Comparison of ENCODE assay signal across 8 mouse cellular contexts in the genomic region with DNA sequence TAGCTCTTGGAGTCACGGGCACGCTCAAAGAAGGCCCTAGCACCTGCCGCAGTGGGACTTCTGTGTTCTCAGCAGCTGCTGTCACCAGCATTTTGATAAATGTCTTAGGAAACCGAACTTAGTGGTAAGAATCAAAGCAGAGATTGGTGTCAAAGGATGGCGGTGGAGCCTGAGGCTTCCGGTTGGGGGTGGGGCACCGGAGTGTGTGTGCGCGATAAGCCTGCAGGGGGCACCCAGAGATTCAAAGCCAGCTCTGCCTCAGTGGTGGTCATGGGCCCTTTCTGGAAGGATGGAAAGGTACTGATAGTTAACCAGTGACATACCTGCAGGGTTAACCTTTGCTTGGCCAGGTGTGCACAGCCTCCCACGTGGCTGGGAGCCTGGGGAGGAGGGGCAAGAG. TPM values are rescaled to one million over a fixed set of nuclear protein-coding genes. Genes with fewer than 3 reads are reported as not detected.
DNase-seq lines count a peak whose midpoint lies in the region; ATAC-seq and TF ChIP-seq lines count a peak whose summit lies in the region.

No protein-coding gene starts in this region.

- H3K9me3 ChIP-seq in heart, embryonic 10.5 days: no peaks in the 10 kb centered on the region
- H3K9me3 ChIP-seq in ES-E14 (ENCODE audit: control insufficient read depth, insufficient read depth, low read depth, low read length): no peaks in the 10 kb centered on the region
- H3K9me3 ChIP-seq in forebrain, embryonic 12.5 days: no peaks in the 10 kb centered on the region
- no peaks in the 10 kb centered on the region for H3K9me3 ChIP-seq in midbrain, embryonic 10.5 days (replicated peaks)

- DNase-seq in heart, embryonic 10.5 days (ENCODE audit: low spot score): no peak
- DNase-seq in heart, adult 9 months (ENCODE audit: low spot score in 2 of 2): no peak
- DNase-seq in ES-E14 (ENCODE audit: low read depth, low spot score): peak; percentile 44
- peak; percentile 55 for DNase-seq in kidney, postnatal 10 days
- DNase-seq in midbrain, embryonic 10.5 days (ENCODE audit: low spot score): peak; percentile 34
- peak; percentile 78 to 84 for DNase-seq in thymus, postnatal 10 days (ENCODE audit: low spot score in 2 of 2)
- no peak for DNase-seq in frontal cortex, postnatal 14 days (ENCODE audit: low spot score in 2 of 2)

- no peaks in the 10 kb centered on the region for H3K27me3 ChIP-seq in heart, embryonic 10.5 days (ENCODE audit: insufficient read depth, poor library complexity, severe bottlenecking)
- no peaks in the 10 kb centered on the region for H3K27me3 ChIP-seq in forebrain, embryonic 12.5 days
- no peaks in the 10 kb centered on the region for H3K27me3 ChIP-seq in midbrain, embryonic 10.5 days (ENCODE audit: low read depth, poor library complexity, severe bottlenecking)

- WGBS in heart, embryonic 10.5 days: 16% methylated on average over 10 of the region's 10 CpGs
- WGBS in forebrain, embryonic 12.5 days: 27% methylated on average over 10 of the region's 10 CpGs
- WGBS in midbrain, embryonic 10.5 days: 22% methylated on average over 10 of the region's 10 CpGs

- peaks cover 35% of the 10 kb centered on the region for H3K4me1 ChIP-seq in heart, embryonic 10.5 days
- H3K4me1 ChIP-seq in ES-E14 (ENCODE audit: control insufficient read depth in 2 of 2, insufficient read depth in 2 of 2, low read length in 2 of 2, poor library complexity in 1 of 2): peaks cover 0 to 16% of the 10 kb centered on the region in 2 experiments; a peak in 2 of 4 replicates
- H3K4me1 ChIP-seq in forebrain, embryonic 12.5 days: peaks cover 9% of the 10 kb centered on the region; the same call in 1 of the 2 replicates
- H3K4me1 ChIP-seq in midbrain, embryonic 10.5 days: peaks cover 12% of the 10 kb centered on the region

- peak overlapping the region; percentile 62 for H3K27ac ChIP-seq in heart, embryonic 10.5 days
- peak overlapping the region; percentile 48 for H3K27ac ChIP-seq in ES-E14 (ENCODE audit: insufficient read depth, low read depth, low read length, poor library complexity, severe bottlenecking)
- no peak overlapping the region for H3K27ac ChIP-seq in forebrain, embryonic 12.5 days
- H3K27ac ChIP-seq in midbrain, embryonic 10.5 days (replicated peaks): peak overlapping the region; percentile 42; the same call in 1 of the 2 replicates

- ATAC-seq in forebrain, embryonic 12.5 days (ENCODE audit: low FRiP score): 0 out of 2 replicates have a peak, but pooled peaks have one; percentile 60

- H3K36me3 ChIP-seq in heart, embryonic 10.5 days: peaks cover 13% of the 10 kb centered on the region
- H3K36me3 ChIP-seq in ES-E14 (ENCODE audit: control insufficient read depth, insufficient read depth, low read length, poor library complexity, severe bottlenecking): peaks cover 7% of the 10 kb centered on the region
- H3K36me3 ChIP-seq in forebrain, embryonic 12.5 days (replicated peaks): peaks cover 8% of the 10 kb centered on the region; the same call in 1 of the 2 replicates
- peaks cover 10% of the 10 kb centered on the region for H3K36me3 ChIP-seq in midbrain, embryonic 10.5 days

- in situ Hi-C loops in ES-E14 (cut with MboI; ENCODE audit: low sequenced_read_pairs in 2 of 2, unreplicated experiment in 2 of 2): no loop called here

- peak overlapping the region; percentile 32 for H3K4me2 ChIP-seq in forebrain, embryonic 12.5 days

- peak overlapping the region; percentile 33; the same call in 1 of the 2 replicates for H3K9ac ChIP-seq in ES-E14 (ENCODE audit: insufficient read depth, low read depth, low read length, poor library complexity, severe bottlenecking)
- H3K9ac ChIP-seq in forebrain, embryonic 12.5 days: no peak overlapping the region

- H3K4me3 ChIP-seq in heart, embryonic 10.5 days: no peak overlapping the region
- H3K4me3 ChIP-seq in ES-E14 (ENCODE audit: insufficient read depth in 1 of 2, low read depth in 1 of 2, low read length in 2 of 2, poor library complexity in 1 of 2, severe bottlenecking in 1 of 2): peak overlapping the region; percentile 41 to 42
- no peak overlapping the region for H3K4me3 ChIP-seq in forebrain, embryonic 12.5 days (replicated peaks)
- H3K4me3 ChIP-seq in midbrain, embryonic 10.5 days: 0 out of 2 replicates have a peak overlapping the region, but pooled peaks have one; percentile 14

TF ChIP-seq in ES-E14, 5 proteins besides CTCF, POLR2A, EP300 and RAD21:
- TF ChIP-seq HCFC1 (IDR thresholded peaks at IDR 0.05; ENCODE audit: borderline replicate concordance, insufficient read depth, low read length) (0 out of 2 replicates have a peak, but pooled peaks have one; percentile 34), CHD2 (IDR thresholded peaks at IDR 0.05; ENCODE audit: low read depth, low read length) (no peak)

RNA-seq across cellular contexts. Expression of a gene that starts 21.0 kb away (rescaled TPM):
- polyA plus RNA-seq in heart, embryonic 10.5 days (2016; fragmentation: Nextera tagmentation; extraction: Ambion mirVana): 29.5 and 90.1 TPM in 2 replicates
- total RNA-seq in ES-E14 (2012; rRNA removed): 0.32 TPM in 1 of 2 replicates, not detected in the other
- polyA plus RNA-seq in forebrain, embryonic 12.5 days (2016; fragmentation: Nextera tagmentation; extraction: Ambion mirVana): not detected in 2 replicates
- polyA plus RNA-seq in midbrain, embryonic 10.5 days (2016; fragmentation: Nextera tagmentation; extraction: Ambion mirVana): 0.16 and 0.25 TPM in 2 replicates

RNA-seq across cellular contexts. Expression of a gene that starts 27.0 kb away (rescaled TPM):
- 0.27 and 0.77 TPM in 2 replicates for polyA plus RNA-seq in heart, embryonic 10.5 days (2016; fragmentation: Nextera tagmentation; extraction: Ambion mirVana)
- total RNA-seq in ES-E14 (2012; rRNA removed): 3.0 and 3.3 TPM in 2 replicates
- polyA plus RNA-seq in forebrain, embryonic 12.5 days (2016; fragmentation: Nextera tagmentation; extraction: Ambion mirVana): not detected in 2 replicates
- polyA plus RNA-seq in midbrain, embryonic 10.5 days (2016; fragmentation: Nextera tagmentation; extraction: Ambion mirVana): not detected in 2 replicates

Comparison
In these comparisons a context has a peak if more than half of its experiments do, and no peak if none do; other contexts are left out.
1. DNase-seq: peak in ES-E14 (single experiment), kidney, postnatal 10 days (single experiment), midbrain, embryonic 10.5 days (single experiment) and thymus, postnatal 10 days (2 of 2); none in heart, embryonic 10.5 days (single experiment), heart, adult 9 months (0 of 2) and frontal cortex, postnatal 14 days (0 of 2).
2. H3K4me3 ChIP-seq: peak in ES-E14 (2 of 2) and midbrain, embryonic 10.5 days (single experiment); none in heart, embryonic 10.5 days (single experiment) and forebrain, embryonic 12.5 days (single experiment).
3. RNA of a gene that starts 21.0 kb away (polyA plus RNA-seq): 29.5 to 90.1 TPM in heart, embryonic 10.5 days; 0.16 to 0.25 TPM in midbrain, embryonic 10.5 days and not detected in forebrain, embryonic 12.5 days; every median in the first group is over 10 times any median in the second.